9 mouse cellular contexts compared by ENCODE assay signal in the genomic region with DNA sequence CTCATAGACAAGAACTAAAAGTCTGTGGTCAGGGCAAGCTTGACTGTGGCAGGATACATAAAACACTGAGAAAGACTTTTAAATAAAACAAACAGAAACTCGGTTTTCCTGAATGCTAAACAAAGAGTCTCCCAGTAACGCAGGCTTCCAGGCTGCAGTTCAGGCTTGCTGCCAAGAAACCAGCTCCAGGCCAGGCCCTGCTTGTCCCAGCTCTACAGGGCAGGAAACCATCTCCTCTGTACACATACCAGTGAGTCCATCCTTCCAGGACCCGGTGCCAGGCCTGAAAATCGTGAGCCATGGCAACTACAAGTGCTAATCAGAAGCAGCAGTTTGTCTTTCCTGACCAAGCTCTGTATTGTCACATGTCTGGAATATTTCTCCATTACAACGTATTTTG. TPM values are rescaled to one million over a fixed set of nuclear protein-coding genes. Genes with fewer than 3 reads are reported as not detected.
A peak's percentile ranks its signal among the peaks of the same experiment; 100 is the strongest.
DNase-seq lines count a peak whose midpoint lies in the region; ATAC-seq lines count a peak whose summit lies in the region.
"Had no signal": no experiment of that assay in that cellular context is flagged by ENCODE, and none has a peak within 500 bp of the region (broad histone marks: within the 10 kb centered on the region; RNA-seq: fewer than 3 reads in every experiment).

No protein-coding gene starts in this region.

- H3K27ac ChIP-seq in forebrain, embryonic 16.5 days (ENCODE audit: low read length): no peak overlapping the region

- peak; percentile 87 for DNase-seq in Muller cell, postnatal 12 days (ENCODE audit: inconsistent ontology term)
- peak; percentile 73 for DNase-seq in adrenal gland, postnatal 25 days
- DNase-seq in heart, postnatal 4 days: peak; percentile 88
- DNase-seq in layer of hippocampus, postnatal 14 days (ENCODE audit: low spot score in 2 of 2): peak; percentile 42 to 68
- DNase-seq in urinary bladder, postnatal 25 days (ENCODE audit: low spot score): peak; percentile 62
- DNase-seq in frontal cortex, adult 2 months (ENCODE audit: extremely low spot score in 1 of 2, low spot score in 1 of 2): no peak

- WGBS in forebrain, embryonic 16.5 days: 23% methylated on average over 5 of the region's 5 CpGs

- H3K4me1 ChIP-seq in forebrain, embryonic 16.5 days (replicated peaks; ENCODE audit: control insufficient read depth, insufficient read depth, low read length): no peaks in the 10 kb centered on the region

- no peaks in the 10 kb centered on the region for H3K27me3 ChIP-seq in forebrain, embryonic 16.5 days (replicated peaks; ENCODE audit: control insufficient read depth, insufficient read depth, low read length)

- H3K36me3 ChIP-seq in forebrain, embryonic 16.5 days (ENCODE audit: control insufficient read depth, insufficient read depth): no peaks in the 10 kb centered on the region

- H3K9me3 ChIP-seq in forebrain, embryonic 16.5 days (ENCODE audit: control insufficient read depth, low read length): no peaks in the 10 kb centered on the region

- peak; percentile 76 for ATAC-seq in forebrain, embryonic 16.5 days
- 0 out of 2 replicates have a peak, but pooled peaks have one; percentile 17 for ATAC-seq in megakaryocyte-erythroid progenitor cell, adult 5-6 weeks (replicated peaks; ENCODE audit: low FRiP score, low TSS enrichment, poor library complexity, severe bottlenecking)

- no peak overlapping the region for H3K9ac ChIP-seq in forebrain, embryonic 16.5 days (replicated peaks; ENCODE audit: low read depth, low read length)

- H3K4me3 ChIP-seq in forebrain, embryonic 16.5 days (replicated peaks; ENCODE audit: low read length): no peak overlapping the region

- no peak overlapping the region for H3K4me2 ChIP-seq in forebrain, embryonic 16.5 days (ENCODE audit: low read length)

RNA-seq across cellular contexts. Expression of gene Gm17387, which starts 12.7 kb away (rescaled TPM):
- not detected in 2 replicates for total RNA-seq in adrenal gland, postnatal 25 days (2021)
- polyA plus RNA-seq in forebrain, embryonic 16.5 days (2015; fragmentation: Nextera tagmentation; extraction: Ambion mirVana): not detected in 2 replicates
- not detected for total RNA-seq in heart, postnatal 4 days (2021)
- not detected for total RNA-seq in layer of hippocampus, postnatal 14 days (2021)
- total RNA-seq in megakaryocyte-erythroid progenitor cell, adult 5-6 weeks (2014; fragmentation: Nextera tagmentation): not detected in 2 replicates
- not detected in 2 replicates for total RNA-seq in megakaryocyte-erythroid progenitor cell, adult 5-6 weeks (2017)
- not detected in 2 replicates for polyA plus RNA-seq in frontal cortex, adult 2 months (2012; rRNA removed)
- total RNA-seq: neutrophil, adult 5-6 weeks had no signal

RNA-seq across cellular contexts. Expression of gene B4galnt4, which starts 19.2 kb away (rescaled TPM):
- 2.5 and 3.6 TPM in 2 replicates for total RNA-seq in adrenal gland, postnatal 25 days (2021)
- 45.4 and 53.0 TPM in 2 replicates for polyA plus RNA-seq in forebrain, embryonic 16.5 days (2015; fragmentation: Nextera tagmentation; extraction: Ambion mirVana)
- under 1 TPM; 0.26 to 0.54 TPM for total RNA-seq in heart, postnatal 4 days (2021)
- total RNA-seq in layer of hippocampus, postnatal 14 days (2021): 10 to 100 TPM; 90.0 to 97.9 TPM
- total RNA-seq in megakaryocyte-erythroid progenitor cell, adult 5-6 weeks (2014; fragmentation: Nextera tagmentation): 0.20 and 0.70 TPM in 2 replicates
- total RNA-seq in megakaryocyte-erythroid progenitor cell, adult 5-6 weeks (2017): not detected in 2 replicates
- polyA plus RNA-seq in frontal cortex, adult 2 months (2012; rRNA removed): 99.1 and 103 TPM in 2 replicates
- total RNA-seq: neutrophil, adult 5-6 weeks had no signal

RNA-seq across cellular contexts. Expression of gene Ifitm6, which starts 23.9 kb away (rescaled TPM):
- total RNA-seq in adrenal gland, postnatal 25 days (2021): not detected in 2 replicates
- 0.40 and 0.57 TPM in 2 replicates for polyA plus RNA-seq in forebrain, embryonic 16.5 days (2015; fragmentation: Nextera tagmentation; extraction: Ambion mirVana)
- total RNA-seq in heart, postnatal 4 days (2021): under 1 TPM in 1 of 2 experiments, not detected in 1; 0.56 TPM
- not detected for total RNA-seq in layer of hippocampus, postnatal 14 days (2021)
- not detected in 2 replicates for total RNA-seq in megakaryocyte-erythroid progenitor cell, adult 5-6 weeks (2014; fragmentation: Nextera tagmentation)
- total RNA-seq in megakaryocyte-erythroid progenitor cell, adult 5-6 weeks (2017): 25.3 TPM in 1 of 2 replicates, not detected in the other
- 0.86 and 1.0 TPM in 2 replicates for polyA plus RNA-seq in frontal cortex, adult 2 months (2012; rRNA removed)

RNA-seq across cellular contexts. Expression of gene Ifitm3, which starts 31.1 kb away (rescaled TPM):
- 103 and 109 TPM in 2 replicates for total RNA-seq in adrenal gland, postnatal 25 days (2021)
- polyA plus RNA-seq in forebrain, embryonic 16.5 days (2015; fragmentation: Nextera tagmentation; extraction: Ambion mirVana): 21.0 and 26.1 TPM in 2 replicates
- total RNA-seq in heart, postnatal 4 days (2021): 10 to 100 TPM; 79.3 to 83.8 TPM
- total RNA-seq in layer of hippocampus, postnatal 14 days (2021): 10 to 100 TPM in 1 of 2 experiments, 1 to 10 TPM in 1; 6.9 to 13.0 TPM
- 53.9 and 67.3 TPM in 2 replicates for total RNA-seq in megakaryocyte-erythroid progenitor cell, adult 5-6 weeks (2014; fragmentation: Nextera tagmentation)
- 54.1 and 55.3 TPM in 2 replicates for total RNA-seq in megakaryocyte-erythroid progenitor cell, adult 5-6 weeks (2017)
- 72.6 and 82.1 TPM in 2 replicates for polyA plus RNA-seq in frontal cortex, adult 2 months (2012; rRNA removed)

RNA-seq across cellular contexts. Expression of gene Pkp3, which starts 36.4 kb away (rescaled TPM):
- total RNA-seq in adrenal gland, postnatal 25 days (2021): 0.86 and 1.2 TPM in 2 replicates
- 0.17 TPM in 1 of 2 replicates, not detected in the other for polyA plus RNA-seq in forebrain, embryonic 16.5 days (2015; fragmentation: Nextera tagmentation; extraction: Ambion mirVana)
- under 1 TPM in 1 of 2 experiments, not detected in 1; 0.23 TPM for total RNA-seq in heart, postnatal 4 days (2021)
- not detected for total RNA-seq in layer of hippocampus, postnatal 14 days (2021)
- total RNA-seq in megakaryocyte-erythroid progenitor cell, adult 5-6 weeks (2014; fragmentation: Nextera tagmentation): 0.17 and 11.2 TPM in 2 replicates
- 2.8 TPM in 1 of 2 replicates, not detected in the other for total RNA-seq in megakaryocyte-erythroid progenitor cell, adult 5-6 weeks (2017)
- 0.11 and 0.22 TPM in 2 replicates for polyA plus RNA-seq in frontal cortex, adult 2 months (2012; rRNA removed)

Comparison
In these comparisons a context has a peak if more than half of its experiments do, and no peak if none do; other contexts are left out.
1. DNase-seq: peak in Muller cell, postnatal 12 days (single experiment), adrenal gland, postnatal 25 days (single experiment), heart, postnatal 4 days (single experiment), layer of hippocampus, postnatal 14 days (2 of 2) and urinary bladder, postnatal 25 days (single experiment); none in frontal cortex, adult 2 months (0 of 2).
2. RNA of gene B4galnt4, which starts 19.2 kb away (total RNA-seq): 90.0 to 97.9 TPM in layer of hippocampus, postnatal 14 days; 2.5 to 3.6 TPM in adrenal gland, postnatal 25 days, 0.20 to 0.70 TPM in megakaryocyte-erythroid progenitor cell, adult 5-6 weeks and 0.26 to 0.54 TPM in heart, postnatal 4 days; every median in the first group is over 10 times any median in the second.